Mouse (Mus musculus) kidney, adult 18-20 months (tissue): ENCODE results near the gene H2-DMb2.

Experiments
- DNase-seq: peaks from one replicate; pipeline ENCODE4 v3.0.0; 2021

Gene H2-DMb2

DNA sequence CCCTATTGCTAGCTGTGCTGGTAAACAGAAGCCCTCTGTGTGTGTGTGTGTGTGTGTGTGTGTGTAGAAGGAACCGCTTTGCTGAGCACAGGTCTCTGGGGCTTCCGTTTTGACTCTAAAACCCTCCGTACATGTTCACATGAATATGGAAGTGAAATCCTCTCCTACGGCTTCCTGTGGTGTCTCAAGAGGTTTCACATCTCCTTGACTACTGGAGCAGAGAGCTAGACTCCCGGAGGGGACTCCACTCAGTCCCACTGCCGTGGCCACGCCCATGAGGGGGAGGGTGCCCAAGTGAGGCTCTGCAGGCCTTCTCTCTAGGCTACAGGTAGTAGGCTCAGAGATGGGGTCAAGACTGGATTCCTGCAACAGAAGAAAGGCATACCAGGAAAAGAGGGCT, at the start of gene H2-DMb2:
Gene H2-DMb2, plus strand, starts transcription at position 275 of the 400 bp plus-strand sequence.
- no peak for DNase-seq

- DNase-seq, result no peak
Measured at GRCm38 (mm10) chr17:34094283-34095035, 48.6 kb upstream of the H2-DMb2 start.

GRCm38 (mm10) chr17:34096497-34097010, 46.6 kb upstream of the H2-DMb2 start:
- no peak for DNase-seq

DNA sequence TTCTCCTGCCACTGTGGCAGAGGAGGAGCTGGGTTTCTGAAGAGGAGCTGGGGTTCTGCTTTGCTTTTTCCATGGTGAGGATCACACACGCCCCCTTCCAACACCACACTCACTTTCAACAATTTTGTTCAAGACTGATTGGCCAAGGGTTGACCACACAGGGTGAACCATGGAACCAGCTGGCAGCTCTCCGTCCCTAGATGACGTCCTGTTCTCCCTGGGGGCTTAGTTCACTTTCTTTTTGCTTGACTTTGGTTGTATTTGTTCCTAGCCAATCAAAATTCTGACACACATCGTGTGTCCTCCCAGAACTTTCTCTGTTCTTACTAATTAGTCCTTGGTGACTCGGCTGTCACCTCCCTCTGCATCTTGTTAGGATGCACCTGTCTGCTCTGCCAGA, 45.8 kb upstream of the H2-DMb2 start:
- no peak for DNase-seq

GRCm38 (mm10) chr17:34098709-34099479, 44.2 kb upstream of the H2-DMb2 start:
- peak; percentile 56 for DNase-seq

GRCm38 (mm10) chr17:34099531-34099930, 43.6 kb upstream of the H2-DMb2 start:
- DNase-seq, result peak; percentile 49

DNA sequence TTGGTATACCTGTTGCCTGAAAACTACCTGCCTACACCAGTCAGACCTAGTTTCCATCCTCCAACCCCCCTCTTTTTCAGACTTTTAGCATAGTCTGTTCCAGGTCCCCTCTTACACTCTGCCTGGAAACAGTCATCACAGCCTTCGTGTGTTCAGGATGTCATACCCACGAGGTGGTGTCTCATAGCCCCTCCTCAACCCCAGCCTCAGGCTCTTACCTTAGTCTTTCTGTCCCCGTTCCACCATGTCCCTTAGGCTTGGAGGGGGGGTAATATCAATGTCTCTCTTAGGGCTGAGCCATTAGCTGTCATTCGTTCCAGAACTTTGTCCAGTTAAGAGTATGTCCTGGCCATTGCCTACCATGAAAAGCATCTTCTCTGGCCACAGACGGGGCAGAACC, 41.9 kb upstream of the H2-DMb2 start:
- DNase-seq, result no peak

DNA sequence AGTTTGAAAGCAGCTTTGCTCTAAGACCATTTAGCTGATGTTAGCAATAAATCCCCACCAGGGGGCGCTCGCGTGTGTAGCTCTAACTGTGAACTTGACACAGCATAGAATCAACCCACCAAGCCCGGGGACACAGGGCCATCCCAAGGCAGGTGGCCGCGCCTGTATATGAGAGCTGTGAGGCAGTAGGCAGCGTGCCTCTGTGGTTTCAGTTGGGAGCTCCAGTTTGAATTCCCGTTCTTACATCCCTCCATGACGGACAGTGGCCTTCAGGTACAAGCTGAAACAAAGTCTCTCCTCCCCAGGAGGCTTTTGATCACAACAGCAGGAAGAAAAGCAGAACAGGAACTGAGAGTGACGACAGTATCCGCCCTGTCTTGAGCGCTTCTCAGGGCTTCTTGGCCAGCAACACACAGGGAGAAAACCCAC, 41.5 kb upstream of the H2-DMb2 start:
- peak; percentile 95 for DNase-seq

DNA sequence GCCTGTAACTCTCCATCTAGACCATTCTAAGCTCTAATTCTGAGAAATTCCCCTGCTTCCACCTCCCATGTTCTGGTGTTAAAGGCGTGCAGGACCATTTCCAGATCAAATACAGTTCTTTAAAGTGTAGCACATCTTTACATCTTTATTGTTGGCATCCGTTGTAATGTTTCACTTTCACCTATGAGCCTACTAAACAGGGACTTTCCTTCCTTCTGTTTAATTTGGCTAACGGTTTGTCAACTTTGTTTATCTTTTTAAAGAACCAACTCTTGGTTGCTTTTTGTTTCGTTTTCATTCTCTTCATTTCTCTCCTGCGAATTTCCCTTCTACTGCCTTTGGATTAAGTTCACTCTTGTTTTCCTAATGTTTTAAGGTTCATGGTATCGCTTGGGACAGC, 40.3 kb upstream of the H2-DMb2 start:
- no peak for DNase-seq

GRCm38 (mm10) chr17:34104804-34105203, 38.3 kb upstream of the H2-DMb2 start:
- DNase-seq, result no peak

DNA sequence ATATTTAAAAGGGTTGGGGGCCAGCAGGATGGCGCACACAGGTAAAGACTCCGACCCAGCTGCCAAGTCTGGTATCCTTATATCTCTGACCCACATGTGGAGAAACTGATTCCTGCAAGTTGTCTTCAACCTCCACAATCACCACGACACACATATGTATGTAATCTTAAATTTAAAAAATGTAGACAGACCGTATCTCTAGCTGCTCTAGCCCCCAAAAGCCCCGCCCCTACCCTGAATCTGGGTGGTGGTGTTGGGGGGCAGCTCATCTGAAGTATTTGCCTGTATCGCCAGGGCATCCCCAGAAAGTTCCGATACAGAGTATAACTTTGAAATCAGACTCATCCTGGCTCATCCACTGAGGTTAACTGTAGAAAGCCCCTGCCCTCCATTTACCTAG, 36.6 kb upstream of the H2-DMb2 start:
- DNase-seq, result no peak

DNA sequence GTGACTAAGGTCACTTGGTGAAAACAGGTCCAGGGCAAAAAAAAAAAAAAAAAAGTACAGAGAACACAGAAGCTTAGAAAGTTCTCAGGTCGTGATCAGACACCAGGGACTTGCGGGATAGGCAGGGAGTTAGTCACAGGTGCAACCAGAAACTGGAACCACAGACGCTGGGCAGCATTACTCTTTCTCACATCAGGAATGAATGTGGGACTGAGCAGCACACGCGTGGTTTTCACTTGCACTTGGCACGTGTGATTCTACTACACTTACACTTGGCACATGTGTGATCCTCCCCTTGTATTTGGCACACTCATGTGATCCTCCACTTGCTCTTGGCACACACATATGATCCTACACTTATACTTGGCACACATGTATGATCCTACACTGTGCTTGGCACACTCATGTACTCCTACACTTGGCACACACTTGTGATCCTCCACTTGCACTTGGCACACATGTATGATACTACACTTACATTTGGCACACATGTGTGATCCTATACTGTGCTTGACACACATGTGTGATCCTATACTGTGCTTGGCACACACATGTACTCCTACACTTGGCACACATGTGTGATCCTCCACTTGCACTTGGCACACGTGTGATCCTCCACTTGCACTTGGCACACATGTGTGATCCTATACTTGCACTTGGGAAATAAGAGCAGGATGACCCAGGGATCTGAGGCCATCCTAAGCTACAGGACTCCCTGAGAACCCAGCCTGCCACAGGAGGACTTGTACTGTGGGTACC, 35.8 kb upstream of the H2-DMb2 start:
- DNase-seq, result no peak

DNA sequence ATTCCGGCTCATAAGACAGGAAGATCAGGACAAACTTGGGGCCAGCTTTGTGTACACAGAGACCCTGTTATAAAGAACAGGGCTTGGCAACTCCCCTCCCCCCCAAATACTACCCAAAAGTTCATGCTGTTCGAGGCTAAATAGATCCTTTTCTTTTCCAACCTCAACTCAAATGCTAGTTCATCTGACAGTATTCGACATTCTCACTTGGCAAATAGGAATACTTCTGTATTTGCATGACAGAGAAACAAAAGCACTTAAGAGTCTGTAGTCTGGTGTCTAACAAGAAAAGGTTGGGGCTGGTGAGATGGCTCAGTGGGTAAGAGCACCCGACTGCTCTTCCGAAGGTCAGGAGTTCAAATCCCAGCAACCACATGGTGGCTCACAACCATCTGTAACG, 34.6 kb upstream of the H2-DMb2 start:
- DNase-seq, result no peak

DNA sequence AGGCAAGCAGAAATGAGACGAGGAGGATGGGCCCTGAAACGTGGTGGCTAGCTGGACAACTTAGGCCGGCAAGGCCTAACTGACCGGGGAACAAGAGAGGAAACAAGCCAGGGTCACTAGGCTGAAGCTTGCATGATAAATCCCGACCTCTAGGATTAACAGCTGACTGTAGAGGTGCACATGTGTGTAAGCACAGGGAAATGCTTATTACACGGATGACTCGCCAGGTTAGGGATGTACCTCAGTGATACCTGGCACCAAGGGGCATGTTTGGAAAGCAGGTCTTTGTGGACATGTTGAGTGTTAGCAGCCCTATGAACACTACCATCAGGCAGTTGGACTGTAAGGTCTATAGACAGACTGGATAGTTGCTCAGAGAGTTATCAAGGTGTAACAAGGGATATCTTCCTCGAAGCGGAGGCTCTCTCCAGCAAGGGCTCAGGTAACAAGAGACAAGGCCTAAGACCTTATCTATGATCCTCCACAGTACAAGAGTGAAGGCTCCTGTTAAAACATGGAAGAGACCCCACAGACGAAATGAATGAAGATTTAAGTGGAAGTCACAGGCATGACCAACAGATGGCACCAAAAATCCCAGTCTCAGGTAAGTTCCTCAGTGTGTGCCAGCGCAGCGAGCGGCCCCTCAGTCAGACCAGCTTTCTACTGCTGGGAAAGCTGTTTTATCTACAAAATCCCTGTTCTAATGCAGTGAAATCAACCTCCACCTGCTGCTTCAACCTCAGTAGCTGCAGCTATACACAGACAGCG, 33.9 kb upstream of the H2-DMb2 start:
- no peak for DNase-seq

- DNase-seq, result no peak
Measured at GRCm38 (mm10) chr17:34109806-34110195, 33.3 kb upstream of the H2-DMb2 start.

- no peak for DNase-seq
Measured at GRCm38 (mm10) chr17:34110309-34110708, 32.8 kb upstream of the H2-DMb2 start.

DNA sequence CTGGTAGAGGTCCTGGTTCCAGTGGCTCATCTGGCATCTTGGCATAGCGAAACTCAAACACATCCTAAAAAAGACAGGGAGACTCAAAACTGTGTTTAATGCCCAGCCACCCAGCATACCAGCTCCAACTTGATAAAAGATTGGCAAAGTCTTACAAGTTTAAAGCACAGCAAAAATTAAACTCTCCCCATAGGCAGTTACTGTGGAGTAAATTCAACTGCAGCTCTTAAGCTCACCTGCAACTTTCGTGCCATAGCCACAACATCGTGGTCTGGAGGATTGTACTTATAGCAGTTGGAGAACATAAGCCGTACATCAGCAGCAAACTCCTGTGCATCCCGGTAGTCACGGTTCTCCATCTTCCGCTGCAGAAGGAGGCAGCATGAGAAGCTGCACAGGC, 29.0 kb upstream of the H2-DMb2 start:
- no peak for DNase-seq

DNA sequence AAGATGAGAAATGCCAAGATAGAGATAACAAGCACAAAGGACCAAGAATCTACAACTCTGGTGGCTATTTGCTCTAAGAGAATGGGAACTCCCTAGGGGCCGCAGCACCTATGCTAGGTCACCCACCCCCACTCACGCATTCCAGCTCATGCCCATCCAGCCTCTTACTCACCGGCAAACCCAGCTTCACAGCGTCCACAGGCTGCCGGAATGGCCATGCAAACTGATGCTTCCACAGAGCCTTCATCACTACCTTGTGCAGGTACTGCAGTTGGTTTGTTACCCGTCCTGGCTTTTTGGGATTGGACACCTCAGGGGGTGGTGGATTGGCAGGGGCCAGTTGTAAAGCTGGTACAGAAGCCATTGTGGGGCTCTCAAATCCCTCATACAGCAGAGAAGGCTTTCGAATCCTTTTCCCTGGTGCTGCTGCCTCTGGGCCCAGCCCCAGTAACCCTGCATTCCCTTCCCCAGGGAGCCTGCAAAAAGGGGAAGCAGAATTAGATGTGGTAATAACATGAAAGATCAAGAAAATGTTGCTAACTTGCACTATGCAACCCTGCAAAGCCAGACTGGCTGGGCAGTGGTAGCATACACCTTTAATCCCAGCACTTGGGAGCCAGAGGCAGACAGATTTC, 26.3 kb upstream of the H2-DMb2 start:
- DNase-seq, result no peak

- no peak for DNase-seq
Measured at GRCm38 (mm10) chr17:34117421-34118112, 25.5 kb upstream of the H2-DMb2 start.

GRCm38 (mm10) chr17:34118113-34118872, 24.8 kb upstream of the H2-DMb2 start:
- peak; percentile 47 for DNase-seq

DNA sequence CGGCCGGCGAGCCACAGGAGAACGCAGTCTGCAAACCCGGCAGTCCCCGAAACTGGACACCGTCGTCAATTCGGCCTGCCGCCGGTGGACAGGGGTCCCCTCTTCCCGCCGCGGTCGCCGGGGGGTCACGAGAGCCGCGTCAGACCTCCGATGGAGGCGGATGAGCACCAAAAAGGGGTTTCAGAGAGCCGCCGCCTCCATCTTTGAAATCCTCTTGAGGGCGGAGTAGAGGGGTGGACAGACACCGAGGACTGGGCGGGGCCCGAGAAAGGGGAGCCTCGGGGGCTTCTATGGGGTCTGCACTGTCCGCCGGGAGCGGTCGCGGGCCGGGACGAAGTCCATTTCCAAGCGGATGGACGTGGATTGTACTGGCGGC, 24.2 kb upstream of the H2-DMb2 start:
- DNase-seq, result no peak
